Mouse (Mus musculus): ENCODE measurements around the gene Lct. TPM values are rescaled to one million over a fixed set of nuclear protein-coding genes. Genes with fewer than 3 reads are reported as not detected.

Gene Lct
- polyA plus RNA-seq (2012; rRNA removed; ENCODE audit: low replicate concordance): 93.8 and 435 TPM in 2 replicates

GRCm38 (mm10) chr1:128328218-128328617, at the start of gene Lct:
Gene Lct, minus strand, starts transcription at chr1:128328318.

GRCm38 (mm10) chr1:128359554-128360376, 31.6 kb upstream of the Lct start, which contains the start of gene Mcm6:
Gene Mcm6, minus strand, starts transcription at chr1:128359664.

GRCm38 (mm10) chr1:128243627-128243995, 84.5 kb downstream of the Lct start, which contains the start of gene Ubxn4:
Gene Ubxn4, plus strand, starts transcription at chr1:128243964.

Other genes starting within 250 kb of the Lct start
- 0.32 and 0.65 TPM in 2 replicates for gene Zranb3, start 225.3 kb downstream of the Lct start, polyA plus RNA-seq (2012; rRNA removed; ENCODE audit: low replicate concordance)
- 18.9 and 40.3 TPM in 2 replicates for gene R3hdm1, start 225.0 kb downstream of the Lct start, polyA plus RNA-seq (2012; rRNA removed; ENCODE audit: low replicate concordance)
- gene Ubxn4, start 84.4 kb downstream of the Lct start, polyA plus RNA-seq (2012; rRNA removed; ENCODE audit: low replicate concordance): 14.3 and 14.6 TPM in 2 replicates
- gene Mcm6, start 31.3 kb upstream of the Lct start, polyA plus RNA-seq (2012; rRNA removed; ENCODE audit: low replicate concordance): 3.0 and 7.1 TPM in 2 replicates
- 2.7 and 4.4 TPM in 2 replicates for gene Dars, start 89.0 kb upstream of the Lct start, polyA plus RNA-seq (2012; rRNA removed; ENCODE audit: low replicate concordance)

Measured in duodenum, adult 2 months (tissue).